Mouse (Mus musculus) myocyte (in vitro differentiated cells): ENCODE data around the gene Pcx. TPM values are rescaled to one million over a fixed set of nuclear protein-coding genes. Genes with fewer than 3 reads are reported as not detected.

Experiments used
- H3K27me3 ChIP-seq: one replicate; pipeline ENCODE4 v1.6.1; 2011; ENCODE audit not compliant: control insufficient read depth, insufficient read depth, insufficient read length
- H3K36me3 ChIP-seq: one replicate; pipeline ENCODE4 v1.6.1; 2011; ENCODE audit not compliant: control insufficient read depth, insufficient read depth
- H3K4me2 ChIP-seq: one replicate; pipeline ENCODE4 v1.6.1; 2011; ENCODE audit warnings: low read depth, control low read depth
- H3K4me3 ChIP-seq: one replicate; pipeline ENCODE4 v1.5.1; 2011; ENCODE audit warnings: mild to moderate bottlenecking, control low read depth, moderate library complexity
- H3K79me2 ChIP-seq: one replicate; pipeline ENCODE4 v1.6.1; 2011; ENCODE audit not compliant: control insufficient read depth, insufficient read depth
- H3ac ChIP-seq: one replicate; pipeline ENCODE4 v1.6.1; 2011; ENCODE audit not compliant: control insufficient read depth, insufficient read length
- CEBPB ChIP-seq: IDR thresholded peaks from 2 replicates; pipeline ENCODE4 v1.6.1; 2011; ENCODE audit warnings: mild to moderate bottlenecking, moderate library complexity; ENCODE audit not compliant: poor library complexity, insufficient read depth, severe bottlenecking
- E2F4 ChIP-seq: IDR thresholded peaks from one replicate; pipeline ENCODE4 v1.6.1; 2011; ENCODE audit warnings: mild to moderate bottlenecking, control low read depth, moderate library complexity; ENCODE audit not compliant: insufficient read depth
- MAX ChIP-seq: IDR thresholded peaks from one replicate; pipeline ENCODE4 v1.6.1; 2011; ENCODE audit warnings: low read depth, mild to moderate bottlenecking, control low read depth
- MYOD1 ChIP-seq, 3 experiments: IDR thresholded peaks; one replicate each; pipeline ENCODE4 v1.6.1; 2011; ENCODE audit warnings: control low read depth in 2 of 3, low read depth in 2 of 3, mild to moderate bottlenecking in 2 of 3, moderate library complexity in 1 of 3; ENCODE audit not compliant: insufficient read length in 2 of 3, control insufficient read depth in 1 of 3
- MYOG ChIP-seq, 3 experiments: IDR thresholded peaks; one replicate each; pipeline ENCODE4 v1.6.1; 2011; ENCODE audit warnings: control low read depth in 2 of 3, low read depth in 2 of 3, mild to moderate bottlenecking in 2 of 3; ENCODE audit not compliant: insufficient read length in 2 of 3, control insufficient read depth in 1 of 3, insufficient read depth in 1 of 3
- POLR2A ChIP-seq: IDR thresholded peaks from one replicate; pipeline ENCODE4 v1.6.1; 2011; ENCODE audit warnings: low read depth, mild to moderate bottlenecking, control low read depth, moderate library complexity; ENCODE audit not compliant: insufficient read length
- POLR2AphosphoS2 ChIP-seq: IDR thresholded peaks from one replicate; pipeline ENCODE4 v1.6.1; 2011; ENCODE audit warnings: low read depth, control low read depth; ENCODE audit not compliant: insufficient read length
- REST ChIP-seq: IDR thresholded peaks from one replicate; pipeline ENCODE4 v1.6.1; 2011; ENCODE audit warnings: mild to moderate bottlenecking, control low read depth, moderate library complexity; ENCODE audit not compliant: insufficient read depth, insufficient read length
- SRF ChIP-seq: IDR thresholded peaks from one replicate; pipeline ENCODE4 v1.6.1; 2011; ENCODE audit warnings: low read depth; ENCODE audit not compliant: control insufficient read depth, insufficient read length
- TCF12 ChIP-seq: IDR thresholded peaks from one replicate; pipeline ENCODE4 v1.6.1; 2011; ENCODE audit warnings: mild to moderate bottlenecking, control low read depth; ENCODE audit not compliant: poor library complexity, insufficient read depth, severe bottlenecking
- TCF3 ChIP-seq: IDR thresholded peaks from one replicate; pipeline ENCODE4 v1.6.1; 2011; ENCODE audit warnings: low read depth, control low read depth; ENCODE audit not compliant: insufficient read length
- USF1 ChIP-seq: IDR thresholded peaks from one replicate; pipeline ENCODE4 v1.6.1; 2011; ENCODE audit warnings: low read depth, mild to moderate bottlenecking, control low read depth, moderate library complexity
- polyA plus RNA-seq: library from polyadenylated mRNA; unstranded; fragments of >200 nt; fragmentation: generic; extraction: Trizol; gene quantifications from one replicate; pipeline ENCODE4 v1.2.1, GENCODE M21; 2012; ENCODE audit warnings: missing spikeins

The Pcx gene
- polyA plus RNA-seq, 1 experiment: 16.3 TPM

DNA sequence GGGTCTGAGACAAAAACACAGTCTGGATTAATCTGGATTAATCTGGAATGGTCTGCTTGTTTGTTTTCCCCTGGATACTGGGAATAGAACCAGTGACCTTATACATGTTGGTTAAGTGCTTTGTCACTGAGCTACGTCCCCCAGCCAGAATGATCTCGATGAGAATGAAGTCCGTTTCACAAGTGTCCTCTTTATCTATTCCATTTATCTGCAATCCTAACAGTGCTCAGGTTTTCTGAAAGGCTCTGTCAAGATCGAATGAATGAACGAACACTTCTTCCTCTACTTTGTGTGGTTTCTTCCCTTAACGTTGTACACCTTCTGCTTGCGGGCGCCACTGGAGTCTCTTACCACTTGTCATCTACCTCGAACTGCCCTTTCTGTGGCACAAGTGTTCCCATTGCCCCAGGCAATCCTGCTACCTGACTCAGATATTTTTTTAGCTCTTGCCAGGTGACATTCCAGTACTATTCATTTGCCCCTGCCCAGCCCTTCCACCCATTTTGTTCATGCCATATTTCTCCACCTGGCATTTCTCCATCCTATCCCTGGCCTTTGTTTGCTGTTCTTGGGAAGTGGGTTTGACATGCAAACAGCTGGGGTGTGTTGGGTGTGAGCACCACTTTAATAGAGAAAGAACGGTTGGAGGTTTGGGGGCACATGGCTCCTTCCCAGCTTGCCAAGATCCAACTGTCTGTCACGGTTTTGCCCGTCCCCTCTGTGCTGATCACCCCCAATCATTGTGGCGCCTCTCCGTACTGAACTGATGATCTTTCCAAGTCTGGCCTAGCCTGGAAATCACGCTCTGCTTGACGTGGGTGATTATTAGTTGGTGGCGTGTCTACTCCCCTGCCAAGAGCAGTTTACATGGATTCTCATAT is 59.3 kb downstream of the Pcx start:
- Histone ChIP-seq H3ac (no peak overlapping the region), H3K27me3 (no peaks in the 10 kb centered on the region)
- TF ChIP-seq TCF3 (no peak), MAX (no peak), E2F4 (no peak)

DNA sequence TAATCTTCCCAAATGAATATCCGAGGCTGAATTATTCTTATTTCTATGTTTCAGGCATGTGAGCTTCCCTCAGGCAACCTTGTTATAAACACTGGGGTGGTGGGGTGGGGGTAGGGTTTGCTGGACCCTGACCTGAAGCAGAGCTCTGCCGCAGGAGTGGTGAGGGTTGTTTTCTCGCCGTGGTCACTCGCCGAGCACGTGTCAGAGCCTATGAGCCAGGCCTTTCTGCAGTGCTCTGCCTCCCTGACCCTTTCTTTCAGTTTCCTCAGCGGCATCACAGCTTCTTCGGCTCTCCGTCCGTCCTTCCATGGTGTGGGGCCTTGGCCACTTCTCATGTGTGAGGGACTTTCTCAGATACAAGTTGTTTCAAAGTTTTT is 60.0 kb downstream of the Pcx start:
- no peaks in the 10 kb centered on the region for H3K36me3 ChIP-seq
- H3K79me2 ChIP-seq: no peaks in the 10 kb centered on the region
- no peaks in the 10 kb centered on the region for H3K27me3 ChIP-seq
- no peak overlapping the region for H3ac ChIP-seq
- H3K4me2 ChIP-seq: no peak overlapping the region
- no peak for TF ChIP-seq MYOD1 (IDR thresholded peaks at IDR 0.05; ENCODE audit: control insufficient read depth in 1 of 3, insufficient read length in 2 of 3, low read depth in 2 of 3)
- TF ChIP-seq TCF3: no peak
- TF ChIP-seq POLR2AphosphoS2: no peak
- TF ChIP-seq TCF12: no peak
- TF ChIP-seq MAX: no peak
- TF ChIP-seq REST: no peak
- TF ChIP-seq SRF: no peak
- TF ChIP-seq USF1: no peak
- H3K4me3 ChIP-seq: no peak overlapping the region

More for the DNA sequence above, 59.3 kb downstream of the Pcx start:
- Histone ChIP-seq H3K4me3 (no peak overlapping the region), H3K4me2 (no peak overlapping the region), H3K36me3 (no peaks in the 10 kb centered on the region), H3K79me2 (no peaks in the 10 kb centered on the region)

DNA sequence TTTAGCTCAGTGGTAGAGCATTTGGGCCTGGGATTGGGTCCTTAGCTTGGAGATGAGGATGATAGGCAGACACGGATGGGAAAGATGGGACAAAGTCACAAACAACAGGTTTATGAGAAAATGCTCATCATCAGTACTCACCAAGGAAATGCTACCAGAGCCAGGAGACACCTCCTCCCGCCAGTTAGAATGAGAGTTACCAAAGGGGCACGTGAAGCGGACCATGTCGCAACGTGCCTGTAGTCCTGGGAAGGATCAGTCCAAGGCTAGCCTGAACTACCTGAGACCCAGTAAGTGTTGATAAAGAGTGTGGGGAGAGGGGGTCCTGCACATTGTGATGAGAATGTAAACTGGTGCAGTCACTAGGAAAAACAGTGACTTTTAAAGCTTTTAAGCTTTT is 60.5 kb downstream of the Pcx start:
- H3K36me3 ChIP-seq: no peaks in the 10 kb centered on the region

DNA sequence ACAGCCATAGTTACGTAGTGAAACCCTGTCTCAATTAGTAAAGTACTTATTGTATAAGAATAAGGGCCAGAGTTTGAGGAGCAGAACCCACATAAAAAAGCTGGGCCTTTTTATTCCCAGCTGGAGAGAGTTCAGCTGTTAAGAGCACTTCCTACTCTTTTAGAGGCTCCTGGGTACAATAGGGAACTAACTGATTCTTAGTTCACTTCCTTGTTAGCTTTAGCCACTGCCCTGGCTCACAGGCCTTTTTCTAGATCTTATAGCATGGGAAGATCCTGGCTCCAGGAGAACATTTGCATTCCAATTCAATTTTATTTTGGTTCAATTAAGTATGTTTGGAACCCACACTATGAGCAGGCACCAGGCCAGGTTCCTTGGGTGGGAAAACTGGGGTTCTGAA is 61.4 kb downstream of the Pcx start:
- H3K36me3 ChIP-seq: no peaks in the 10 kb centered on the region
- H3K4me2 ChIP-seq: no peak overlapping the region
- H3ac ChIP-seq: no peak overlapping the region
- TF ChIP-seq E2F4: no peak
- no peak for TF ChIP-seq MYOG (IDR thresholded peaks at IDR 0.05; ENCODE audit: control insufficient read depth in 1 of 3, insufficient read depth in 1 of 3, insufficient read length in 2 of 3, low read depth in 2 of 3)
- no peak for TF ChIP-seq TCF3
- TF ChIP-seq SRF: no peak
- no peak for TF ChIP-seq TCF12
- TF ChIP-seq REST: no peak
- no peak for TF ChIP-seq CEBPB
- no peak for TF ChIP-seq POLR2A
- no peak for TF ChIP-seq MAX
- no peak for TF ChIP-seq USF1
- TF ChIP-seq POLR2AphosphoS2: no peak
- no peak for TF ChIP-seq MYOD1 (IDR thresholded peaks at IDR 0.05; ENCODE audit: control insufficient read depth in 1 of 3, insufficient read length in 2 of 3, low read depth in 2 of 3)
- peaks cover 4% of the 10 kb centered on the region for H3K27me3 ChIP-seq
- no peaks in the 10 kb centered on the region for H3K79me2 ChIP-seq
- no peak overlapping the region for H3K4me3 ChIP-seq

More for the DNA sequence above, 60.5 kb downstream of the Pcx start:
- H3K4me2 ChIP-seq: no peak overlapping the region
- H3K4me3 ChIP-seq: no peak overlapping the region
- no peaks in the 10 kb centered on the region for H3K79me2 ChIP-seq
- TF ChIP-seq POLR2AphosphoS2 (no peak), CEBPB (no peak), MYOD1 (IDR thresholded peaks at IDR 0.05; ENCODE audit: control insufficient read depth in 1 of 3, insufficient read length in 2 of 3, low read depth in 2 of 3) (no peak), REST (no peak), TCF12 (no peak), MYOG (IDR thresholded peaks at IDR 0.05; ENCODE audit: control insufficient read depth in 1 of 3, insufficient read depth in 1 of 3, insufficient read length in 2 of 3, low read depth in 2 of 3) (no peak), USF1 (no peak), TCF3 (no peak), E2F4 (no peak), SRF (no peak)
- peaks cover 1% of the 10 kb centered on the region for H3K27me3 ChIP-seq
- H3ac ChIP-seq: no peak overlapping the region

DNA sequence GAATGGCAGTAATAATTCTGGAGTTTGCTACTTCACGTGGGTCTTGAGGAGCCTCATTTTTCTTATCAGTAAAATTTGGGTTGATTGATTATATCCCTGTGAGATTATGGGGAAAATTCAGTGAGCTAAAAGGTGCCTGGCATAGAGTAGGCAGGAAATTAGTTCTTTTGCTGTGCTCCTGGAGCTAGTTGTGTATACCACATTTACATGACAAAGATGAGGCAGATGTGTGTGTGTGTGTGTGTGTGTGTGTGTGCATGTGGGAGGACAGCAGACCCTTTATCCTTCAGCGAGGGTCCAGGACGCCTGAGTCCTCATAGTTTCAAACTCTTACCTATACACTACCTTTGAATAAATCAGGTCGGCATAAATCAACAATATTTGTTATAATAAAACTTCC is 61.8 kb downstream of the Pcx start:
- no peak overlapping the region for H3K4me2 ChIP-seq
- TF ChIP-seq CEBPB: no peak

More for the DNA sequence above, 61.8 kb downstream of the Pcx start:
- H3K36me3 ChIP-seq: no peaks in the 10 kb centered on the region
- peaks cover 6% of the 10 kb centered on the region for H3K27me3 ChIP-seq
- H3ac ChIP-seq: no peak overlapping the region
- no peak overlapping the region for H3K4me3 ChIP-seq
- H3K79me2 ChIP-seq: no peaks in the 10 kb centered on the region
